Mouse (Mus musculus) bone marrow, adult 2 months (tissue): ENCODE data around the gene Drg1.
"Not testable (repeated sequence)": the region's sequence is repeated elsewhere in the genome, so short reads cannot be mapped to it uniquely, and the experiment has no call there.

Experiments used
- CTCF ChIP-seq: fragments of 200-500 bp; IDR thresholded peaks from 2 replicates; pipeline ENCODE4 v1.5.1; 2011; ENCODE audit warnings: low read length, control low read depth; ENCODE audit not compliant: control insufficient read depth, insufficient read depth
- POLR2A ChIP-seq: fragments of 200-500 bp; IDR thresholded peaks from 2 replicates; pipeline ENCODE4 v1.6.1; 2011; ENCODE audit warnings: low read depth, mild to moderate bottlenecking, control low read depth, low read length, borderline replicate concordance; ENCODE audit not compliant: control insufficient read depth

- TF ChIP-seq POLR2A, CTCF: not testable (repeated sequence)
Measured at GRCm38 (mm10) chr11:3145359-3146165, 120.7 kb downstream of the Drg1 start.
